Mouse (Mus musculus) hindbrain, embryonic 13.5 days (tissue): Measurements from ENCODE around the gene Rin2. TPM values are rescaled to one million over a fixed set of nuclear protein-coding genes. Genes with fewer than 3 reads are reported as not detected.

Source experiments
- ATAC-seq: fragments of 200-750 bp; cut with Nextera tagmentation; 2 replicates; pipeline ENCODE4 v1.8.0; 2017; ENCODE audit warnings: moderate TSS enrichment; ENCODE audit not compliant: low FRiP score
- H3K27ac ChIP-seq: fragments of 300-500 bp; sonication (generic); 2 replicates; pipeline ENCODE4 v1.5.1; 2015; ENCODE audit warnings: inconsistent platforms, mild to moderate bottlenecking, moderate library complexity
- H3K27me3 ChIP-seq: fragments of 300-500 bp; sonication (generic); 2 replicates; pipeline ENCODE4 v1.6.1; 2015; ENCODE audit warnings: mild to moderate bottlenecking, inconsistent platforms
- H3K36me3 ChIP-seq: fragments of 300-500 bp; sonication (generic); 2 replicates; pipeline ENCODE4 v1.6.1; 2015; ENCODE audit warnings: mild to moderate bottlenecking, inconsistent platforms
- H3K4me1 ChIP-seq: fragments of 300-500 bp; sonication (generic); replicated peaks from 2 replicates; pipeline ENCODE4 v1.6.1; 2015; ENCODE audit warnings: inconsistent platforms
- H3K4me2 ChIP-seq: fragments of 300-500 bp; sonication (generic); 2 replicates; pipeline ENCODE4 v1.6.1; 2015; ENCODE audit warnings: inconsistent platforms, mild to moderate bottlenecking, moderate library complexity
- H3K4me3 ChIP-seq: fragments of 300-500 bp; sonication (generic); 2 replicates; pipeline ENCODE4 v1.5.1; 2015; ENCODE audit warnings: mild to moderate bottlenecking, inconsistent platforms
- H3K9ac ChIP-seq: fragments of 300-500 bp; sonication (generic); 2 replicates; pipeline ENCODE4 v1.6.1; 2015; ENCODE audit warnings: mild to moderate bottlenecking, inconsistent platforms
- H3K9me3 ChIP-seq: fragments of 300-500 bp; sonication (generic); 2 replicates; pipeline ENCODE4 v1.6.1; 2016; ENCODE audit warnings: inconsistent platforms
- WGBS: fragments of 180-500 bp; shearing (Covaris S2); methylation state at CpG from one replicate; pipeline ENCODE4 v1.1.7; 2015; 5-methylcytosine and 5-hydroxymethylcytosine counted together
- polyA plus RNA-seq: library from polyadenylated mRNA; unstranded; fragments of >200 nt; fragmentation: Nextera tagmentation; extraction: Ambion mirVana; gene quantifications from 2 replicates; pipeline ENCODE4 v1.2.1, GENCODE M21; 2015

The Rin2 gene
- polyA plus RNA-seq, 1 experiment from 2014 or later: 15.4 TPM

DNA sequence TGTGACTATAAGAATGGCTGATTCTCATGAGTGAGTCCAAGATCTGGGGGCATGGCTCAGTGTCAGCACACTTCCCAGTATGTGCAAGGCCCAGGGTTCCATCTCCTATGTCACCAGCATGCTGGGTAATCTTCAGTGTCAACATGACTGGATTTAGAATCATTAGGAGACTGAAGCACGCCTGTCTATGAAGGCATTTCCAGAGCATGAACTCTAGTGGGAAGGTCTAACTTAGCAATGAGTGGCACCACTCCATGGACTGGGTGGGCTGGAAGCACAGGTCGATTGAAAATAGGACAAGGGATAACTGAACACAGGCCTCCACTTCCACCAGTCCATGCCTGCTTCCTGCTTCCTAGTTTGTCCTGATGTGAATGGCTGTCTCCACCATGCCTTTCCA, 127.6 kb downstream of the Rin2 start:
- no peak overlapping the region for H3K4me3 ChIP-seq
- 90% methylated on average over 2 of the region's 2 CpGs for WGBS
- peaks cover 10% of the 10 kb centered on the region; the same call in 1 of the 2 replicates for H3K36me3 ChIP-seq
- H3K27me3 ChIP-seq: no peaks in the 10 kb centered on the region
- ATAC-seq: no peak
- no peak overlapping the region for H3K27ac ChIP-seq
- H3K9ac ChIP-seq: no peak overlapping the region
- peaks cover 5% of the 10 kb centered on the region; the same call in 1 of the 2 replicates for H3K9me3 ChIP-seq
- no peaks in the 10 kb centered on the region for H3K4me1 ChIP-seq
- no peak overlapping the region for H3K4me2 ChIP-seq

DNA sequence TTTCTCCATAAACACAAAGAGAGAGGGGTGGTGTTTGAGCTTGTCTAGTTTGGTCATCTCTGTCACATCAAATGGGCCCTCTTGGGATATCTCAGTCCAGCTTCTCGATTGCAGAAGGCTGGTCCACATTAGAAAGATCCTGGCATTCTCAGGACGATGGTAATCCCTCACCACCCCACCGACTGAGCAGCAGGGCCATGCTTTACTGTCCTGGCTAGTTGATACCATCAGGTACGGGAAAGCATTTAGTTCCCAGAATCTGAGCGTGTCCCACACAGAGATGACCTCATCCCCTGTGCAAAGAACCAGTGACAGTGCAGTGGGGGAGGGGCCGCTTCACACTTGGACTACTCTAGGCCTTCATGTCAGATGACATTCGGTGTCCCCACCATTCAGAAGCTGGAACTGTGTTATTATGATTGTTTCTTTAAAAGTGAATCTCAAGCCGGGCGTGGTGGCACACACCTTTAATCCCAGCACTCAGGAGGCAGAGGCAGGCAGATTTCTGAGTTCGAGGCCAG, 128.9 kb downstream of the Rin2 start:
- H3K9me3 ChIP-seq: peaks cover 7% of the 10 kb centered on the region; the same call in 1 of the 2 replicates
- no peaks in the 10 kb centered on the region for H3K4me1 ChIP-seq
- WGBS: 91% methylated on average over 10 of the region's 10 CpGs
- no peak overlapping the region for H3K4me3 ChIP-seq
- peaks cover 10% of the 10 kb centered on the region; the same call in 1 of the 2 replicates for H3K36me3 ChIP-seq
- H3K9ac ChIP-seq: no peak overlapping the region
- no peak overlapping the region for H3K4me2 ChIP-seq
- H3K27ac ChIP-seq: no peak overlapping the region
- H3K27me3 ChIP-seq: no peaks in the 10 kb centered on the region
- ATAC-seq: no peak

DNA sequence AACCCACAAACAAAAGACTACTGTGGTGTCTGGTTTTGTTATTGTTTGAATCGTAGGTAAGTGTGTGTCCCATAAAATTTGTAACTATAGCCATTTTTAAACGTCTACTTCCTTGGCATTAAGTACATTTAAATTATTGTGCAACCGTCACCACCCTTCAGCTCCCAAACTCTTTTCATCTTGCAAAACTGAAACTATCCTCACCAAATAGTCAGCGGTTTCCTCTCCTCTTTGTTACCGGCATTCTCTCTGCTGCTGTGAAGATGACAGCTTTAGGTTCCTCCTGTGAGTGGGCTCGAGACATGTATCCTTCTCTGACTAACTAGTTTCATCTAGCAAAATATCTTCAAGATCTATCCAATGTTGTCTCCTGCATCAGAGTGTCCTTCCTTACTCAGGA, 129.5 kb downstream of the Rin2 start:
- Histone ChIP-seq H3K9ac (no peak overlapping the region), H3K4me1 (no peaks in the 10 kb centered on the region), H3K36me3 (peaks cover 10% of the 10 kb centered on the region; the same call in 1 of the 2 replicates), H3K9me3 (peaks cover 7% of the 10 kb centered on the region; the same call in 1 of the 2 replicates), H3K4me3 (no peak overlapping the region), H3K27ac (no peak overlapping the region), H3K4me2 (no peak overlapping the region), H3K27me3 (no peaks in the 10 kb centered on the region)
- 93% methylated on average over 6 of the region's 6 CpGs for WGBS
- no peak for ATAC-seq

DNA sequence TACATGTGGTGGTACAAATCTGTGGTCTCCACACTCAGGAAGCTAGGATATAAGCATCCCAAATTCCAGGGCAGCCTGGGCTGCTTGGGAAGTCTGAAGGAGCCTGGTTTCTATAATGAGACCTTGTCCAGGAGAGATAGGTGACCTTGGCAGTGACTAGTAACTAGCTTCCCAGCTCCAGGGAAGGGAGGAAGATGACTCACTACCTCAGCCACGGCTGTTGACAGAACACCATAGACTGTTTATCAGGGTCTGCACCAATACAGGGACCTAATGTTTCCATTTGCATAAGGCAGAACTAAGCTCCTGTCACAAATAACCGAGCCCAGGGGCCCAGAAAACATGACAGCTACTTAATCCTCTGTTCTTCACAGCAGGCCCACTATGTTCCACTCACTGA, 132.3 kb downstream of the Rin2 start:
- Histone ChIP-seq H3K9ac (no peak overlapping the region), H3K4me3 (no peak overlapping the region), H3K36me3 (peaks cover 10% of the 10 kb centered on the region; the same call in 1 of the 2 replicates), H3K9me3 (peaks cover 7% of the 10 kb centered on the region; the same call in 1 of the 2 replicates), H3K4me1 (no peaks in the 10 kb centered on the region), H3K27me3 (no peaks in the 10 kb centered on the region), H3K4me2 (no peak overlapping the region), H3K27ac (no peak overlapping the region)
- 77% methylated on average over 2 of the region's 2 CpGs for WGBS
- ATAC-seq: no peak

DNA sequence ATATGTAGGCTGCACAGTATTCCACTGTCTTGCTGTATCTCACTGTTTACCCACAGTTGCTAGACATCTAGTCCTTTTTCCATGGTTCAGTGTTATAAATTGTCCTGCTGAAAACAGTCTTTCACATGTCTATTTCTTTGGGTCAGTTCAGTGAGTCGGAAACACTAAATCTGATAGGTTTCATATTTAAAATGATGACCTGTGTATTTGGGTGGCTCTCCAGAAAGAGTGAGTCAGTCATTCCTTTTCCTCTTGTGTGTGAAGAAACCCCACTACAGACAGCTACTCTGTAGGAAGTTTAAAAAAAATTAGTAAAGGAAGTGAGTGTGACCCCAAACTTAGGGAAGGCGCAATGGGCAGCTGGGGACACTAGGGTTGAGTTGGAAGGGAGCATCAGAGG, 133.2 kb downstream of the Rin2 start:
- Histone ChIP-seq H3K9me3 (peaks cover 7% of the 10 kb centered on the region; the same call in 1 of the 2 replicates), H3K4me3 (no peak overlapping the region), H3K27me3 (no peaks in the 10 kb centered on the region), H3K9ac (no peak overlapping the region), H3K4me1 (no peaks in the 10 kb centered on the region), H3K27ac (no peak overlapping the region), H3K4me2 (no peak overlapping the region), H3K36me3 (peaks cover 7% of the 10 kb centered on the region; the same call in 1 of the 2 replicates)
- WGBS: 93% methylated on average over 2 of the region's 2 CpGs
- ATAC-seq: no peak

DNA sequence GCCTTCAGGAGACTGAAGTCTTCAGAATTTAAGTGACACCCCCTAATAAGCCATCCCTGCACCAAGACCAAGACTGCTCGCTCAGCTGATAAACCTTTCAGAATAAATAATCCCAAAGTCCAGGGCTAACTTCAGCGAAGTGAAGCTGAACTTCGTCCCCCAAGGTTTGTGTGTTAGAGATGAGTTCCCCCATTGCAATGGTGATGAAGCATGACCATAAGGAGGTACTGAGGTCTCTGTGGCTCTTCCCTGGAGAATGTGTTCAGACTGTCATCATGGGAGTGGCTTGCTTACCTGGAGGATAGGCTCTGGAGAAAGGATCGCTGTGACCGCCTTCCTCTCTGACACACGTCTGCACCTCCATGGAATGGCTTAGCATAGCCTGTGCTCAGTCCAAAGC, 133.7 kb downstream of the Rin2 start:
- no peak overlapping the region for H3K27ac ChIP-seq
- H3K9ac ChIP-seq: no peak overlapping the region
- WGBS: 91% methylated on average over 6 of the region's 6 CpGs
- peaks cover 7% of the 10 kb centered on the region; the same call in 1 of the 2 replicates for H3K9me3 ChIP-seq
- no peak for ATAC-seq
- H3K4me2 ChIP-seq: no peak overlapping the region
- peaks cover 7% of the 10 kb centered on the region; the same call in 1 of the 2 replicates for H3K36me3 ChIP-seq
- H3K27me3 ChIP-seq: no peaks in the 10 kb centered on the region
- H3K4me1 ChIP-seq: no peaks in the 10 kb centered on the region
- H3K4me3 ChIP-seq: no peak overlapping the region

DNA sequence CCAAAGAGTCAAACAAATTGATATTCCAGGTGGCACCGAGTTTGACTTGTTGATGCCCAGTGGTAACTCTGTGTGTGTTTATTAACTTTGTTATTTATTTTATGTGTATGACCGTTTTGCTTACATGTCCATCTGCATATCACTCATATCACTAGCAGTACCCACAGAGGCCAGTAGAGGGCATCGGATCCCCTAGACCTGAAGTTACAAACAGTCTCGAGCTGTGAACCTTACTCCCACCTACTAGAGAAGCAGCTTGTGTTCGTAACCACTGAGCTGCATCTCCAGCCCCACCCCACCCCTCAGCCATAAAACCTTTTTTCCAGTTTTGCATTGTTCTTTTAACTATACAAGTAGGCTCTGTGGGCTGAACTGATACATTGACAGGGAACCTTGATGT, 135.7 kb downstream of the Rin2 start:
- H3K27ac ChIP-seq: no peak overlapping the region
- 52% methylated on average over 5 of the region's 5 CpGs for WGBS
- H3K4me1 ChIP-seq: no peaks in the 10 kb centered on the region
- no peak for ATAC-seq
- H3K9ac ChIP-seq: no peak overlapping the region
- H3K4me2 ChIP-seq: no peak overlapping the region
- H3K4me3 ChIP-seq: no peak overlapping the region
- H3K36me3 ChIP-seq: 0 out of 2 replicates have a peak, but pooled peaks cover 3% of the 10 kb centered on the region
- H3K9me3 ChIP-seq: peaks cover 8% of the 10 kb centered on the region
- H3K27me3 ChIP-seq: no peaks in the 10 kb centered on the region

DNA sequence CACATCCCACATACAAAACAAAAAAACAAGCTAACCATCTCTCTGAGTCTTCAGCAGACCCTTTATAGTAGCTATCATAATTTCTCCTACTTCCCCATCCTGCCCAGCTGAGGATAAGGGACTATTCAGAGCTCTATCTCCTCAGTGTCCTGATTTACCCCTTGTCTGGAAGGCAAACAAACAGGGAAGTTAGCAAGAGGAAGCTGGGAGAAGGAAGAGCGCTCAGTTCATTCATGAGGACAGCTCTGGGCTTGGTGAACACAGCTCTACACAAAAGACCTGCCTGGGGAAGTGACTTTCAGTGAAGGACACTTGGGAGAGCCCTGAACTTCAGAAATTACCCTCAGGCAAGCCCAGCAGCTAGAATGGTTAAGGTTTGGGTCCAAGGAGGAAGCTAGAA, 137.8 kb downstream of the Rin2 start:
- H3K4me2 ChIP-seq: no peak overlapping the region
- H3K36me3 ChIP-seq: peaks cover 20% of the 10 kb centered on the region
- 93% methylated on average over 1 of the region's 1 CpGs for WGBS
- peaks cover 18% of the 10 kb centered on the region for H3K9me3 ChIP-seq
- no peak overlapping the region for H3K9ac ChIP-seq
- no peaks in the 10 kb centered on the region for H3K4me1 ChIP-seq
- ATAC-seq: no peak
- no peak overlapping the region for H3K4me3 ChIP-seq
- no peak overlapping the region for H3K27ac ChIP-seq
- H3K27me3 ChIP-seq: no peaks in the 10 kb centered on the region

DNA sequence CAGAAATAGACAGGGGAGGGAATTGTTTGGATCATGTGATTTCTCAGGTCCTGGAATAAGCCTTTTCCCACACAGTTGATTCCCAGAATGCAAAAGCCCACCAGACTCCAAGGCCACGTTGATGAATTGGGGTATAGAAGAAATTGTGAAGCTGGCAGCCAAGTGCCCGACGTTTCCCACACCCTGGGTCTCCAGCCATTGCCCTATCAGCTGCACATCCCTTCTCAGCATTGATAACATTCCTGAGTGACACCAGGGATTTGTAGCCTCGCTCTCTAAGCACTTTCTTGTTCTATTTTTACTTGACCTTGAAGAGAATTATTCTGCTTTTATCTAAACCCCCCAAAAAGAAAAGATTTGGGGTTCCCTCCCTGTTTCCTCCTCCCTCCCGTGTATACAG, 142.2 kb downstream of the Rin2 start:
- 79% methylated on average over 5 of the region's 5 CpGs for WGBS
- no peak overlapping the region for H3K4me2 ChIP-seq
- H3K9ac ChIP-seq: no peak overlapping the region
- H3K9me3 ChIP-seq: peaks cover 18% of the 10 kb centered on the region
- H3K27ac ChIP-seq: no peak overlapping the region
- no peak for ATAC-seq
- H3K4me1 ChIP-seq: no peaks in the 10 kb centered on the region
- H3K4me3 ChIP-seq: no peak overlapping the region
- no peaks in the 10 kb centered on the region for H3K27me3 ChIP-seq
- H3K36me3 ChIP-seq: peaks cover 20% of the 10 kb centered on the region

DNA sequence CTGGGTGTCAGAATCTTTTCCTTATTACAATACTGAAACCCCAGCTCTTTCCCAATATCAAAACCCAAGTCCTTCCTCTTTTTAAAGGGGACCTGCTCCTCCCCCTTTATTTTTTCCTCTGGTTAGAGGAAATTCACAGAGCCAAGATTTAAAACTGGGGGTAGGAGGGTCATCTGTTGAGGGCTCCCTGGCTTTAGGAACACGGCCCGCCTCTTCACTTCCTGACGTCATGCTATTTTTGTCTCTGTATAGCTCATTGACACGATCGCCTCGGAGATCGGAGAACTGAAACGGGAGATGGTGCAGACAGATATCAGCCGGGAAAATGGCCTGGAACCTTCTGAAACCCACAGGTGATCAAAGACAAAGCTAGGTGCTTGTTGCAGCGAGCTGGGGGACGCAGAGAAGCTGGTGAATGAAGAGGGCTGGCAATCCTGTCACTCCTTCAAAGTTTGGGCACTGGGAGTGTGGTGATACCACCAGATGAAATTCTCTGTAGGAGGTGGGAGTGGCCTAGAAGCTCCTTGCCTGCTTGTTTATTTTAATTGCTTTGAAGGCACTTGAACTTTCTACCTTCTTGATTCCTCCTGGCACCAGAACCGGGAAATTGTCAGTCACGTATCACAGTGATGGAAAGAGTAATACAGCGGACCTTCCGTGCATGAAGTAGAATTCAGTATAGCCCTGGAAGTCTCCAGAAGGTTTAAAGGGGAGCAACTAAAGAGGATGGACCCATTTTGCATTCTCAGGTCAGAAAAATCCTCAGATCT, 147.2 kb downstream of the Rin2 start:
- 86% methylated on average over 15 of the region's 15 CpGs for WGBS
- no peak overlapping the region for H3K9ac ChIP-seq
- H3K36me3 ChIP-seq: peaks cover 1% of the 10 kb centered on the region
- H3K4me3 ChIP-seq: no peak overlapping the region
- H3K4me1 ChIP-seq: no peaks in the 10 kb centered on the region
- H3K9me3 ChIP-seq: peaks cover 2% of the 10 kb centered on the region
- H3K27ac ChIP-seq: no peak overlapping the region
- no peaks in the 10 kb centered on the region for H3K27me3 ChIP-seq
- ATAC-seq: no peak
- no peak overlapping the region for H3K4me2 ChIP-seq

DNA sequence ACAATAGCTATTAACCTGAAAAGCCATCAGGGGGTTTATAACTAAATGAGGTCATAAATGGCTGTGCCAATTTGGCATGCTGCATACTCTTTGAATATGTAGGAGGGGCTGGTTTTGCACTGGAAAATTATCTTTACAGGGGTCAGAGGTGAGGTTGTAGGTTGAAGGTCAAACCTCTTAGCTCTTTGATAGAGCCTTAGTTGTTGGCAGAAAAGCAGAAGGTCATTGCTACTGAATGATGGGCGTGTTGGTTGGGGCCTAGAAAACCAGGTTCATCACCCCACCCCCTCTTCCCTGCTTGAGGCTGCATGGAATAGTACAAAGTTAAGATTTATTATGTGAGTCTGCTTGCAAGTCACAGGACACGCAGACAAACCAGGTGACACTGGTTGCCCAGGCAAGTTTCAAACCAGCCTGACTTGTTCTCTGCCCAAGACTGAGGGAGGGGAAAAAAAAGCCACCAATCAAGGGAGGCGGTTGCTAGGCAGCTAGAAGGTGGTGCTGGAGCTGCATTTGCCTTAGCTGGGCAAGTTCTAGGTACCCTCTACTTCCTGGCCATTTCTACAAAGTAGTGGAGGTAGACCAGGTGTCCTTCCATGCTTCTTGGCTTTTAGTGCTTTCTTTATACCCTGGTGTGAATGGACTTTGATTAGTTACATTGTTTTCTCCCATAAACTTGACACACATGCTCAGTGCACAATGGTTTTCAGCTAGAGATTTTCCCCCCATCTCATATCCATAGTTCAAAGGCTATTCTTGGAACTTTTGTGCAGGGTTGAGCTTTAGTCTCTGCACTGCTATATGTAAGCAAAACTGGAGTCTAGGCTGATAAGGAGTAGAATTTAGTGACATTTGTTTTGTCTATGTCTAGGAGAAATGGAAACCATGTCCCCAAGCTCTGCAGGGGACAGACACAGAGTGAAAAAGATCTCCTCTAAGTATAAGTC, 148.0 kb downstream of the Rin2 start:
- Histone ChIP-seq H3K4me1 (no peaks in the 10 kb centered on the region), H3K9me3 (no peaks in the 10 kb centered on the region), H3K27ac (no peak overlapping the region), H3K4me3 (no peak overlapping the region), H3K9ac (no peak overlapping the region), H3K4me2 (no peak overlapping the region), H3K27me3 (no peaks in the 10 kb centered on the region), H3K36me3 (no peaks in the 10 kb centered on the region)
- no peak for ATAC-seq
- 85% methylated on average over 3 of the region's 3 CpGs for WGBS

DNA sequence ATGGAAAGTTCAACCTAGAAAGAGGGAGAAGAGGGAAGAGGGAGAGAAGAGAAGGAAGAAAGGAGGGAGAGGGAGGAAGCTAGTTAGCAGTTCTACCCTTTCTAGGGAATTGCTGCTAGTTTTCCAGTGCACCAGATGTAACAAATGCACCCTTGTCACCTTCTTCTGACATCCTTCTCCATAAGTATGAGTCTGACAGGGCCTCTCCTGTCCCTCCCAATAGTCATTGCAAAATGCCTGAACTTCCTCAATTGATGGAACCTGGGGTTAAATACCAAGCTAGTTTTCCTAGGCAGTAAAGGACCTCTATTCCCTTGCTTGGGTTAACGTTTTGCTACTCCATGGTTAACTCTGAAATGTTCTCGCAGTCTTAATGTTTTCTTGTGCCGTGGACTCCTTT, 149.7 kb downstream of the Rin2 start:
- no peak overlapping the region for H3K9ac ChIP-seq

More for the DNA sequence above, 149.7 kb downstream of the Rin2 start:
- Histone ChIP-seq H3K36me3 (no peaks in the 10 kb centered on the region), H3K27me3 (no peaks in the 10 kb centered on the region), H3K4me1 (no peaks in the 10 kb centered on the region), H3K4me2 (no peak overlapping the region), H3K27ac (no peak overlapping the region), H3K4me3 (no peak overlapping the region), H3K9me3 (no peaks in the 10 kb centered on the region)
- 90% methylated on average over 3 of the region's 3 CpGs for WGBS
- no peak for ATAC-seq
